Mouse (Mus musculus): Measurements from ENCODE around the gene Slc22a20.

DNA sequence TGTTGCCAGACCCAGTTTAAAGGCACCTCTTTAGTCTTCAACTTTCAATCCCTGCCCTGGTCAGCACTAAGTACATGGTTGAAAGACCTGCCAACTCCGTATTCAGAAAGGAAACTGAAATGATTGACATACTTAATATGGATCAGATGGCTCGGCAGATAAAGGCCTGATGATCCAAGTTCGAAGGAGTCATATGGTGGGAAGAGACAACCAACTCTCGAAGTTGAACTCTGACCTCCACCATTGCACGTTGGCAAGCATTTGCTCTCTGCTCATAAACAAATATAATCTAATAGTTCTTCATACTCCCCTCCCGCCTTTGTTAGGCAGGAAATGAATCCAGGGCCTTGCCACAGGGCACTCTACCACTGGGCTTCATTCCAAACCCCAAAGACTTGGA is 43.0 kb upstream of the Slc22a20 start:
- TF ChIP-seq CTCF (IDR thresholded peaks at IDR 0.05; ENCODE audit: low read depth) (no peak), EP300 (IDR thresholded peaks at IDR 0.05; ENCODE audit: low read depth) (no peak)

All from heart, postnatal 0 days (tissue).